Mouse (Mus musculus): Measurements from ENCODE around the gene Masp1. TPM values are rescaled to one million over a fixed set of nuclear protein-coding genes. Genes with fewer than 3 reads are reported as not detected.

The Masp1 gene
- total RNA-seq, 2 experiments from 2014 or later = not detected

- ATAC-seq (ENCODE audit: poor library complexity, severe bottlenecking) = no peak
Measured at GRCm38 (mm10) chr16:23471551-23471950, 49.1 kb downstream of the Masp1 start.

GRCm38 (mm10) chr16:23463671-23464347, 56.8 kb downstream of the Masp1 start:
- ATAC-seq (ENCODE audit: poor library complexity, severe bottlenecking) = no peak

- no peak for ATAC-seq (ENCODE audit: poor library complexity, severe bottlenecking)
Measured at GRCm38 (mm10) chr16:23458906-23459588, 61.6 kb downstream of the Masp1 start.

- ATAC-seq (ENCODE audit: poor library complexity, severe bottlenecking) = no peak
Measured at GRCm38 (mm10) chr16:23457338-23457737, 63.3 kb downstream of the Masp1 start.

- ATAC-seq (ENCODE audit: poor library complexity, severe bottlenecking) = no peak
Measured at GRCm38 (mm10) chr16:23456534-23456933, 64.1 kb downstream of the Masp1 start.

GRCm38 (mm10) chr16:23454376-23454775, 66.2 kb downstream of the Masp1 start:
- ATAC-seq (ENCODE audit: poor library complexity, severe bottlenecking) = no peak

- no peak for ATAC-seq (ENCODE audit: poor library complexity, severe bottlenecking)
Measured at GRCm38 (mm10) chr16:23452476-23452875, 68.1 kb downstream of the Masp1 start.

GRCm38 (mm10) chr16:23450816-23451215, 69.8 kb downstream of the Masp1 start:
- no peak for ATAC-seq (ENCODE audit: poor library complexity, severe bottlenecking)

- ATAC-seq (ENCODE audit: poor library complexity, severe bottlenecking) = no peak
Measured at GRCm38 (mm10) chr16:23449946-23450345, 70.7 kb downstream of the Masp1 start.

GRCm38 (mm10) chr16:23444231-23444630, 76.4 kb downstream of the Masp1 start:
- no peak for ATAC-seq (ENCODE audit: poor library complexity, severe bottlenecking)

GRCm38 (mm10) chr16:23437404-23438166, 83.0 kb downstream of the Masp1 start:
- ATAC-seq (ENCODE audit: poor library complexity, severe bottlenecking) = no peak

GRCm38 (mm10) chr16:23429991-23430390, 90.6 kb downstream of the Masp1 start:
- ATAC-seq (ENCODE audit: poor library complexity, severe bottlenecking) = no peak

GRCm38 (mm10) chr16:23428647-23429319, 91.8 kb downstream of the Masp1 start, which contains the start of gene Rtp1:
Rtp1 (plus strand) TSS chr16:23429133.
- ATAC-seq (ENCODE audit: poor library complexity, severe bottlenecking) = no peak

- ATAC-seq (ENCODE audit: poor library complexity, severe bottlenecking) = no peak
Measured at GRCm38 (mm10) chr16:23427701-23428100, 92.9 kb downstream of the Masp1 start.

- no peak for ATAC-seq (ENCODE audit: poor library complexity, severe bottlenecking)
Measured at GRCm38 (mm10) chr16:23423825-23424224, 96.8 kb downstream of the Masp1 start.

GRCm38 (mm10) chr16:23419565-23420085, 101.0 kb downstream of the Masp1 start:
- ATAC-seq (ENCODE audit: poor library complexity, severe bottlenecking) = no peak

- ATAC-seq (ENCODE audit: poor library complexity, severe bottlenecking) = no peak
Measured at GRCm38 (mm10) chr16:23417456-23418240, 103.0 kb downstream of the Masp1 start.

- no peak for ATAC-seq (ENCODE audit: poor library complexity, severe bottlenecking)
Measured at GRCm38 (mm10) chr16:23416657-23417293, 103.8 kb downstream of the Masp1 start.

GRCm38 (mm10) chr16:23416261-23416656, 104.4 kb downstream of the Masp1 start:
- ATAC-seq (ENCODE audit: poor library complexity, severe bottlenecking) = no peak

GRCm38 (mm10) chr16:23412930-23413329, 107.7 kb downstream of the Masp1 start:
- no peak for ATAC-seq (ENCODE audit: poor library complexity, severe bottlenecking)
